13 mouse cellular contexts compared by ENCODE assay signal in the genomic region with DNA sequence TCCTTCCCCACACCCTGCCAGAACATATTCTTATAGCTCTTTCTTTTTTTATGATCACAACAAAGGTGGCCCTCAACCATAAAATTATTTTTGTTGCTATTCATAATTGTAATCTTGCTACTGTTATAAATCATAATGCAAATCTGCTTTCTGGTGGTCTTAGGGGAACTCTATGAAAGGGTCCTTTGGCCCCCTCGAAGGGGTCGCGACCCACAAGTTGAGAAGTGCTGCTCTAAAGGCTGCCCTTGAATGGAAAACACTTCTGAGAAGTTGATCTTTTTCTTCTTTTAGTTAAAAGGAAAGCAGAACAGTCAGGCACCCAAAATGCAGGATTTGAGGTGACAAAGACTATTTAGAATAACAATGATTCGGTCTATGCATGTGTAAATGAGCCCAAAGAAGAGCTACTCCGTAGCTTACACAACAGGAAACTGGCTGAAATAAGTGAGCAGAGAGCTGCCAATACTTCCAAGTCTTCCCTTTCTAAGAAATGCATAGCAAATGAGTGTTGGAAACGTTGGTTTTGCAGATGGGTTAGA. TPM values are rescaled to one million over a fixed set of nuclear protein-coding genes. Genes with fewer than 3 reads are reported as not detected.
DNase-seq lines count a peak whose midpoint lies in the region; ATAC-seq and TF ChIP-seq lines count a peak whose summit lies in the region.
"Had no signal": no experiment of that assay in that cellular context is flagged by ENCODE, and none has a peak within 500 bp of the region (broad histone marks: within the 10 kb centered on the region; RNA-seq: fewer than 3 reads in every experiment).

No protein-coding gene starts in this region.

- no peak for TF ChIP-seq EP300 in stomach, postnatal 0 days (optimal IDR thresholded peaks at IDR 0.05)

- peak overlapping the region; percentile 70; the same call in 1 of the 2 replicates for H3K4me2 ChIP-seq in hindbrain, embryonic 15.5 days
- H3K4me2 ChIP-seq in hindbrain, embryonic 11.5 days (replicated peaks; ENCODE audit: low read depth, low read length): no peak overlapping the region
- peak overlapping the region; percentile 61; the same call in 1 of the 2 replicates for H3K4me2 ChIP-seq in stomach, embryonic 16.5 days (ENCODE audit: low read depth, low read length)
- H3K4me2 ChIP-seq in stomach, postnatal 0 days (replicated peaks; ENCODE audit: low read depth): no peak overlapping the region
- H3K4me2 ChIP-seq in hindbrain, postnatal 0 days (ENCODE audit: low read depth, low read length): peak overlapping the region; percentile 74
- no peak overlapping the region for H3K4me2 ChIP-seq in kidney, embryonic 15.5 days

- no peak for DNase-seq in hindbrain, embryonic 11.5 days (ENCODE audit: low spot score)
- no peak for DNase-seq in stomach, postnatal 0 days (ENCODE audit: low spot score)
- no peak for DNase-seq in hindbrain, postnatal 0 days (ENCODE audit: low spot score)
- DNase-seq in thymus, postnatal 36 days: no peak
- DNase-seq in thymus, postnatal 14 days: no peak
- DNase-seq: gastrocnemius, postnatal 36 days; heart, postnatal 4 days; kidney, postnatal 14 days had no signal

- WGBS in hindbrain, embryonic 15.5 days: 19% methylated on average over 6 of the region's 6 CpGs
- 18% methylated on average over 6 of the region's 6 CpGs for WGBS in hindbrain, embryonic 11.5 days
- 45% methylated on average over 6 of the region's 6 CpGs for WGBS in stomach, embryonic 16.5 days
- WGBS in stomach, postnatal 0 days: 45% methylated on average over 6 of the region's 6 CpGs
- 18% methylated on average over 6 of the region's 6 CpGs for WGBS in hindbrain, postnatal 0 days
- 44% methylated on average over 6 of the region's 6 CpGs for WGBS in kidney, embryonic 15.5 days

- H3K27ac ChIP-seq in hindbrain, embryonic 15.5 days (replicated peaks): no peak overlapping the region
- H3K27ac ChIP-seq in hindbrain, embryonic 11.5 days (ENCODE audit: low read depth, low read length): no peak overlapping the region
- no peak overlapping the region for H3K27ac ChIP-seq in stomach, embryonic 16.5 days (ENCODE audit: low read length)
- no peak overlapping the region for H3K27ac ChIP-seq in stomach, postnatal 0 days (replicated peaks)
- H3K27ac ChIP-seq in hindbrain, postnatal 0 days: no peak overlapping the region
- H3K27ac ChIP-seq in kidney, embryonic 15.5 days: no peak overlapping the region

- H3K9ac ChIP-seq in hindbrain, embryonic 15.5 days: no peak overlapping the region
- no peak overlapping the region for H3K9ac ChIP-seq in hindbrain, embryonic 11.5 days (ENCODE audit: low read depth, low read length)
- no peak overlapping the region for H3K9ac ChIP-seq in stomach, embryonic 16.5 days (ENCODE audit: low read length)
- no peak overlapping the region for H3K9ac ChIP-seq in stomach, postnatal 0 days (ENCODE audit: low read length)
- H3K9ac ChIP-seq in hindbrain, postnatal 0 days (replicated peaks; ENCODE audit: low read length): no peak overlapping the region
- no peak overlapping the region for H3K9ac ChIP-seq in kidney, embryonic 15.5 days
- H3K9ac ChIP-seq: lung, embryonic 14.5 days had no signal

- H3K9me3 ChIP-seq in hindbrain, embryonic 15.5 days: no peaks in the 10 kb centered on the region
- H3K9me3 ChIP-seq in hindbrain, embryonic 11.5 days (ENCODE audit: control insufficient read depth, low read length): no peaks in the 10 kb centered on the region
- H3K9me3 ChIP-seq in stomach, embryonic 16.5 days (replicated peaks; ENCODE audit: control insufficient read depth, low read length): no peaks in the 10 kb centered on the region
- no peaks in the 10 kb centered on the region for H3K9me3 ChIP-seq in stomach, postnatal 0 days (ENCODE audit: control insufficient read depth, low read length)
- no peaks in the 10 kb centered on the region for H3K9me3 ChIP-seq in hindbrain, postnatal 0 days (ENCODE audit: low read length)
- no peaks in the 10 kb centered on the region for H3K9me3 ChIP-seq in kidney, embryonic 15.5 days (replicated peaks)

- no peak for ATAC-seq in hindbrain, embryonic 15.5 days (ENCODE audit: low FRiP score, low read depth)
- ATAC-seq in hindbrain, embryonic 11.5 days (ENCODE audit: low FRiP score): no peak
- ATAC-seq in stomach, embryonic 16.5 days (ENCODE audit: insufficient read depth, low FRiP score): no peak
- ATAC-seq in stomach, postnatal 0 days (ENCODE audit: low FRiP score, low TSS enrichment): no peak
- no peak for ATAC-seq in hindbrain, postnatal 0 days
- ATAC-seq in kidney, embryonic 15.5 days (replicated peaks; ENCODE audit: low FRiP score): no peak

- H3K36me3 ChIP-seq in hindbrain, embryonic 15.5 days: no peaks in the 10 kb centered on the region
- H3K36me3 ChIP-seq in hindbrain, embryonic 11.5 days (ENCODE audit: control insufficient read depth, insufficient read depth, low read length): no peaks in the 10 kb centered on the region
- no peaks in the 10 kb centered on the region for H3K36me3 ChIP-seq in stomach, embryonic 16.5 days (ENCODE audit: control insufficient read depth, insufficient read depth, low read length)
- no peaks in the 10 kb centered on the region for H3K36me3 ChIP-seq in stomach, postnatal 0 days (ENCODE audit: control insufficient read depth, insufficient read depth, low read length)
- H3K36me3 ChIP-seq in hindbrain, postnatal 0 days (ENCODE audit: insufficient read depth, low read length): no peaks in the 10 kb centered on the region
- H3K36me3 ChIP-seq in kidney, embryonic 15.5 days: no peaks in the 10 kb centered on the region

- no peak for TF ChIP-seq CTCF in stomach, postnatal 0 days (IDR thresholded peaks at IDR 0.05; ENCODE audit: low read depth)
- no peak for TF ChIP-seq CTCF in hindbrain, postnatal 0 days (IDR thresholded peaks at IDR 0.05; ENCODE audit: low read depth)

- peaks cover 17% of the 10 kb centered on the region; the same call in 1 of the 2 replicates for H3K4me1 ChIP-seq in hindbrain, embryonic 15.5 days (replicated peaks)
- H3K4me1 ChIP-seq in hindbrain, embryonic 11.5 days (replicated peaks; ENCODE audit: control insufficient read depth, insufficient read depth, low read length): no peaks in the 10 kb centered on the region; the same call in none of the 2 replicates
- H3K4me1 ChIP-seq in stomach, embryonic 16.5 days (ENCODE audit: control insufficient read depth, insufficient read depth, low read length): no peaks in the 10 kb centered on the region
- 0 out of 2 replicates have a peak, but pooled peaks cover 2% of the 10 kb centered on the region for H3K4me1 ChIP-seq in stomach, postnatal 0 days (replicated peaks; ENCODE audit: control insufficient read depth, insufficient read depth)
- H3K4me1 ChIP-seq in hindbrain, postnatal 0 days (ENCODE audit: insufficient read depth, low read length): no peaks in the 10 kb centered on the region; the same call in 1 of the 2 replicates
- peaks cover 9% of the 10 kb centered on the region for H3K4me1 ChIP-seq in kidney, embryonic 15.5 days

- H3K27me3 ChIP-seq in hindbrain, embryonic 15.5 days: 0 out of 2 replicates have a peak, but pooled peaks cover 2% of the 10 kb centered on the region
- H3K27me3 ChIP-seq in hindbrain, embryonic 11.5 days (ENCODE audit: control insufficient read depth, insufficient read depth, low read length): no peaks in the 10 kb centered on the region
- H3K27me3 ChIP-seq in stomach, embryonic 16.5 days (ENCODE audit: control insufficient read depth, insufficient read depth, low read length): no peaks in the 10 kb centered on the region
- no peaks in the 10 kb centered on the region for H3K27me3 ChIP-seq in stomach, postnatal 0 days (ENCODE audit: control insufficient read depth, insufficient read depth, low read length)
- no peaks in the 10 kb centered on the region for H3K27me3 ChIP-seq in hindbrain, postnatal 0 days (ENCODE audit: insufficient read depth, low read length)
- H3K27me3 ChIP-seq in kidney, embryonic 15.5 days: peaks cover 12% of the 10 kb centered on the region

- H3K4me3 ChIP-seq in hindbrain, embryonic 15.5 days: no peak overlapping the region
- H3K4me3 ChIP-seq in hindbrain, embryonic 11.5 days (ENCODE audit: low read depth, low read length): no peak overlapping the region
- no peak overlapping the region; the same call in 1 of the 2 replicates for H3K4me3 ChIP-seq in stomach, embryonic 16.5 days (replicated peaks; ENCODE audit: low read length)
- H3K4me3 ChIP-seq in stomach, postnatal 0 days (ENCODE audit: low read depth, low read length): no peak overlapping the region
- no peak overlapping the region for H3K4me3 ChIP-seq in hindbrain, postnatal 0 days (ENCODE audit: low read length)
- H3K4me3 ChIP-seq in kidney, embryonic 15.5 days (replicated peaks): no peak overlapping the region

RNA-seq across cellular contexts. Expression of gene Tmem220, which starts 1.1 kb away (rescaled TPM):
- 0.34 and 0.67 TPM in 2 replicates for polyA plus RNA-seq in hindbrain, embryonic 15.5 days (2015; fragmentation: Nextera tagmentation; extraction: Ambion mirVana)
- polyA plus RNA-seq in hindbrain, embryonic 11.5 days (2014; fragmentation: Nextera tagmentation; extraction: Ambion mirVana): 1.4 and 1.5 TPM in 2 replicates
- 1.8 and 3.6 TPM in 2 replicates for polyA plus RNA-seq in stomach, embryonic 16.5 days (2015; fragmentation: Nextera tagmentation; extraction: Ambion mirVana)
- 3.7 and 4.9 TPM in 2 replicates for polyA plus RNA-seq in stomach, postnatal 0 days (2015; fragmentation: Nextera tagmentation; extraction: Ambion mirVana)
- 0.26 TPM in 1 of 2 replicates, not detected in the other for total RNA-seq in hindbrain, postnatal 0 days (2014; rRNA removed)
- polyA plus RNA-seq in hindbrain, postnatal 0 days (2015; fragmentation: Nextera tagmentation; extraction: Ambion mirVana): 0.97 and 1.1 TPM in 2 replicates
- 1.4 and 1.6 TPM in 2 replicates for polyA plus RNA-seq in kidney, embryonic 15.5 days (2015; fragmentation: Nextera tagmentation; extraction: Ambion mirVana)

RNA-seq across cellular contexts. Expression of gene Adprm, which starts 28.5 kb away (rescaled TPM):
- 32.6 and 33.7 TPM in 2 replicates for polyA plus RNA-seq in hindbrain, embryonic 15.5 days (2015; fragmentation: Nextera tagmentation; extraction: Ambion mirVana)
- 38.7 and 39.0 TPM in 2 replicates for polyA plus RNA-seq in hindbrain, embryonic 11.5 days (2014; fragmentation: Nextera tagmentation; extraction: Ambion mirVana)
- 26.6 and 27.1 TPM in 2 replicates for polyA plus RNA-seq in stomach, embryonic 16.5 days (2015; fragmentation: Nextera tagmentation; extraction: Ambion mirVana)
- polyA plus RNA-seq in stomach, postnatal 0 days (2015; fragmentation: Nextera tagmentation; extraction: Ambion mirVana): 17.3 and 17.4 TPM in 2 replicates
- total RNA-seq in hindbrain, postnatal 0 days (2014; rRNA removed): 15.6 and 18.9 TPM in 2 replicates
- polyA plus RNA-seq in hindbrain, postnatal 0 days (2015; fragmentation: Nextera tagmentation; extraction: Ambion mirVana): 25.3 and 29.5 TPM in 2 replicates
- 21.1 and 24.6 TPM in 2 replicates for polyA plus RNA-seq in kidney, embryonic 15.5 days (2015; fragmentation: Nextera tagmentation; extraction: Ambion mirVana)

RNA-seq across cellular contexts. Expression of gene Sco1, which starts 28.6 kb away (rescaled TPM):
- polyA plus RNA-seq in hindbrain, embryonic 15.5 days (2015; fragmentation: Nextera tagmentation; extraction: Ambion mirVana): 12.7 and 14.6 TPM in 2 replicates
- 16.1 and 20.0 TPM in 2 replicates for polyA plus RNA-seq in hindbrain, embryonic 11.5 days (2014; fragmentation: Nextera tagmentation; extraction: Ambion mirVana)
- polyA plus RNA-seq in stomach, embryonic 16.5 days (2015; fragmentation: Nextera tagmentation; extraction: Ambion mirVana): 15.0 TPM in 2 replicates
- polyA plus RNA-seq in stomach, postnatal 0 days (2015; fragmentation: Nextera tagmentation; extraction: Ambion mirVana): 14.5 and 15.2 TPM in 2 replicates
- total RNA-seq in hindbrain, postnatal 0 days (2014; rRNA removed): 11.0 and 13.8 TPM in 2 replicates
- polyA plus RNA-seq in hindbrain, postnatal 0 days (2015; fragmentation: Nextera tagmentation; extraction: Ambion mirVana): 13.6 and 14.9 TPM in 2 replicates
- 17.8 and 19.2 TPM in 2 replicates for polyA plus RNA-seq in kidney, embryonic 15.5 days (2015; fragmentation: Nextera tagmentation; extraction: Ambion mirVana)

RNA-seq across cellular contexts. Expression of gene Myh3, which starts 54.2 kb away (rescaled TPM):
- polyA plus RNA-seq in hindbrain, embryonic 15.5 days (2015; fragmentation: Nextera tagmentation; extraction: Ambion mirVana): 0.39 and 0.59 TPM in 2 replicates
- polyA plus RNA-seq in hindbrain, embryonic 11.5 days (2014; fragmentation: Nextera tagmentation; extraction: Ambion mirVana): 2.3 and 4.1 TPM in 2 replicates
- polyA plus RNA-seq in stomach, embryonic 16.5 days (2015; fragmentation: Nextera tagmentation; extraction: Ambion mirVana): 1.9 and 40.3 TPM in 2 replicates
- 0.91 and 1.5 TPM in 2 replicates for polyA plus RNA-seq in stomach, postnatal 0 days (2015; fragmentation: Nextera tagmentation; extraction: Ambion mirVana)
- total RNA-seq in hindbrain, postnatal 0 days (2014; rRNA removed): 1.1 and 3.0 TPM in 2 replicates
- polyA plus RNA-seq in hindbrain, postnatal 0 days (2015; fragmentation: Nextera tagmentation; extraction: Ambion mirVana): 0.25 and 0.35 TPM in 2 replicates
- 11.4 and 16.9 TPM in 2 replicates for polyA plus RNA-seq in kidney, embryonic 15.5 days (2015; fragmentation: Nextera tagmentation; extraction: Ambion mirVana)
- total RNA-seq: common myeloid progenitor, adult 5-6 weeks had no signal

Comparison
In these comparisons a context has a peak if more than half of its experiments do, and no peak if none do; other contexts are left out.
1. H3K4me2 ChIP-seq: peak in hindbrain, embryonic 15.5 days (single experiment), stomach, embryonic 16.5 days (single experiment) and hindbrain, postnatal 0 days (single experiment); none in hindbrain, embryonic 11.5 days (single experiment), stomach, postnatal 0 days (single experiment) and kidney, embryonic 15.5 days (single experiment).